Mouse (Mus musculus): ENCODE results near the gene Arhgap15.

- no peak for TF ChIP-seq CTCF (IDR thresholded peaks at IDR 0.05; ENCODE audit: borderline replicate concordance, control insufficient read depth, extremely low read depth, insufficient read depth, low read length, poor library complexity)
- TF ChIP-seq POLR2A (IDR thresholded peaks at IDR 0.05; ENCODE audit: control insufficient read depth, extremely low read depth, insufficient read depth, low read length, poor library complexity), result no peak
Observed at GRCm38 (mm10) chr2:43950741-43951140, 202.1 kb downstream of the Arhgap15 start.
